Mouse (Mus musculus) thymus, adult 2 months (tissue): ENCODE measurements at regions not wholly inside any gene's neighbourhood (a gene's known extent, or its start where the extent isn't known, plus 50 kb on each side); places are given as distances from the start of the nearest gene placed in this dataset.

ENCODE experiments used
- DNase-seq: peaks from one replicate; pipeline ENCODE4 v3.0.0; 2021
- H3K27ac ChIP-seq: fragments of 200-500 bp; 2 replicates; pipeline ENCODE4 v1.5.1; 2012; ENCODE audit warnings: low read length, control low read depth; ENCODE audit not compliant: control insufficient read depth, insufficient read depth
- H3K27me3 ChIP-seq: fragments of 200-500 bp; 2 replicates; pipeline ENCODE4 v1.6.1; 2012; ENCODE audit warnings: mild to moderate bottlenecking, low read length, moderate library complexity, mixed read lengths; ENCODE audit not compliant: control insufficient read depth, insufficient read depth
- H3K36me3 ChIP-seq: fragments of 200-500 bp; 2 replicates; pipeline ENCODE4 v1.6.1; 2012; ENCODE audit warnings: mild to moderate bottlenecking, low read length, moderate library complexity; ENCODE audit not compliant: control insufficient read depth, insufficient read depth
- H3K4me1 ChIP-seq: fragments of 200-500 bp; replicated peaks from 2 replicates; pipeline ENCODE4 v1.6.1; 2012; ENCODE audit warnings: low read length; ENCODE audit not compliant: control insufficient read depth, insufficient read depth
- H3K4me3 ChIP-seq: fragments of 200-500 bp; 2 replicates; pipeline ENCODE4 v1.5.1; 2012; ENCODE audit warnings: mild to moderate bottlenecking, low read length, control low read depth, moderate library complexity; ENCODE audit not compliant: control insufficient read depth, insufficient read depth
- CTCF ChIP-seq: fragments of 200-500 bp; IDR thresholded peaks from 2 replicates; pipeline ENCODE4 v1.5.1; 2012; ENCODE audit warnings: mild to moderate bottlenecking, control low read depth, low read length, moderate library complexity, borderline replicate concordance; ENCODE audit not compliant: control insufficient read depth, poor library complexity, insufficient read depth; ENCODE audit errors: extremely low read depth
- POLR2A ChIP-seq: fragments of 200-500 bp; IDR thresholded peaks from 2 replicates; pipeline ENCODE4 v1.6.1; 2012; ENCODE audit warnings: mild to moderate bottlenecking, low read length, control low read depth, moderate library complexity; ENCODE audit not compliant: control insufficient read depth, poor library complexity, insufficient read depth; ENCODE audit errors: extremely low read depth
- WGBS: fragments of 180-500 bp; shearing (Covaris S2); methylation state at CpG from one replicate; pipeline ENCODE4 v1.1.7; 2018; 5-methylcytosine and 5-hydroxymethylcytosine counted together

DNA sequence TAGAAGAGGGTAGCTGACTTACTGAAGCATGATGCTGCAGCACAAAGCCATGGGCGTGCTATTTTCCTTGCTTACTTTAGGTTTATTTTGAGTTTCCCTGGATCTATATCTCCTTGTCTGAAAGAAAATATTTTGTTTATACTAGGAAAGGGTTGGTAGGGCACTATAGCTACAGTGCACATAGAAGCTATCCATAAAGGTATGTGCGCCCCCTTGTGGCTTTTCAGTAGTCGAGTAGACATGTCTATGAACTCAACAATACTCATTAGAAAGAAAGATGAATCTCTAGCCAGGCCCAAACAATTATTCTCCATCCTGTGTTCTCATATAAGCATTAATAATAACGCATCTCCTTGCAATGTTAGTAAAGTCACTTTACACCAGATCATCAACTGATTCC lies 114.3 kb downstream of the Rab38 start:
- DNase-seq, result peak; percentile 51
- TF ChIP-seq POLR2A, result no peak
- TF ChIP-seq CTCF, result no peak
- Histone ChIP-seq H3K27ac (no peak overlapping the region), H3K36me3 (no peaks in the 10 kb centered on the region), H3K27me3 (no peaks in the 10 kb centered on the region), H3K4me3 (no peak overlapping the region), H3K4me1 (no peaks in the 10 kb centered on the region)
- WGBS, result 19% methylated on average over 4 of the region's 4 CpGs

DNA sequence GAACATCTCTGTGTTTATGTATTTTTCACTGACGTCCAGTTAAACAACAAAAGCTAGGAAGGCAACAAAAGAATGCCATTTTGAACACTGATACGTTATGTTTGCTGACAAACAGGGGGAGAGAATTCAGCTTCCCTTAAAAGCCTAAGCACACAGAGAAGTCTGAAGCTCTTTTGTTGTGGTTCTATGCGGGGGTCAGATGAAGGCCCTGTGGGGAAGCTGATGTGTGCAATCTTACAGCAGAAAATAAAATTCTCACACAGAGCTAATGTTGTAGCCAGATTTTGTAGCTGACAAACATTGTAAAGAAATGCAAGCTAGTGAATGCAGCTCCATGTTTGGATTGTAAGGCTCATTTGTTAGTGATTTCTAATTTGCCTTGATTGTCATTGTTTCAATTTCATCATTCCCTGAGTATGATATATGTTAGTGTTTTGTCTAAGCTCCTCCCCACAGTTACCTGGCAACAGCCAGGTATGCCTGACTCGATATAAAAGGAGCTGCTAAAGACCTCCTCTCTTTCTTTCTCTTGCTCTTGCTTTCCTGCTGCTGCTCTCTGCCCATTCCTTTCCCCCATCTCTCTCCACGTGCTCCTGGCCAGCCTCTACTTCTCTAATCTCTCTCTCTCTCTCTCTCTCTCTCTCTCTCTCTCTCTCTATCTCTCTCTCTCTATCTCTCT lies 115.0 kb downstream of the Rab38 start:
- WGBS, result 61% methylated on average over 5 of the region's 5 CpGs
- no peak overlapping the region for H3K27ac ChIP-seq
- no peak for TF ChIP-seq CTCF
- H3K4me3 ChIP-seq, result no peak overlapping the region
- no peaks in the 10 kb centered on the region for H3K36me3 ChIP-seq
- DNase-seq, result no peak
- no peaks in the 10 kb centered on the region for H3K4me1 ChIP-seq
- H3K27me3 ChIP-seq, result no peaks in the 10 kb centered on the region

DNA sequence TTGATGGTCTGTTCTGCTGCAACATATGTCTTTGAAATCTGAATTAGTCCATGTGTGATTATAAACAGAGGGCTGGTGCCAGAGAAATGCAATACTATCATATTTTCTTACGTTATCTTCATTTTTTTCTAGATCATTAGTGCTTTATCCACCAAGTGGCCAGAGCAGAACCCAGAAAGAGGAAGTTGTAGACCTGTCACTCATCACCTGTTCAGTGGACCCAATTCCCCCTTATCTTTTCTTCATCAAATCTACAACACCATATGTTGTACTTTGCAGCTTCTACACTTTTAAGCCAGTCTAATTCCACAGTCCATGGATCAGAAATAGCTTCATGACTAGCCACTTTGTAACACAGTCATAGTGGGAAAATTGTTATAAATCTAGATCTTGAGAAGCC lies 145.0 kb downstream of the Rab38 start:
- H3K27ac ChIP-seq, result no peak overlapping the region
- WGBS, result 63% methylated on average over 1 of the region's 1 CpGs

DNA sequence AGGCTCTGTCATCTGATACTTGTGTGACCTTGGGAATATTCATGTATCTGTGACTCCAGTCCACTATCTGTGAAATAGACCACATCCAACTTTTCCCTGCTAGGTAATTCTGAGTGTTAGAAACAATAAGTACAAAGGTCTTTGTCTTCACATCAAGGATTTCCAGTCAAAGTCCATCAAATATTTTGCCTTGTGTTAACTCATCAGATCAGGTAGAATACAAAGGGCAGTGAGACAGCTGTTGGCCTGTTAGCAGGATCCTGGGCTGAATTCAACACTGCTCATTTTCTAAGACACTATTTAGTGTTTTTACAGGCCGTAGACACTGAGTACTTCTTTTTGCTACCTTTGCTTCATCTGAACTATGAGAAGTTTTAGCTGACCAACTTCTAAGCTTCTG lies 170.7 kb downstream of the Rab38 start:
- Histone ChIP-seq H3K36me3 (no peaks in the 10 kb centered on the region), H3K4me3 (no peak overlapping the region), H3K27me3 (no peaks in the 10 kb centered on the region), H3K27ac (no peak overlapping the region), H3K4me1 (no peaks in the 10 kb centered on the region)
- TF ChIP-seq CTCF (no peak), POLR2A (no peak)
- WGBS, result 88% methylated on average over 1 of the region's 1 CpGs
- DNase-seq, result no peak

More for the DNA sequence above, 145.0 kb downstream of the Rab38 start:
- no peak for TF ChIP-seq CTCF
- TF ChIP-seq POLR2A, result no peak
- H3K4me3 ChIP-seq, result no peak overlapping the region
- H3K36me3 ChIP-seq, result no peaks in the 10 kb centered on the region
- DNase-seq, result no peak
- no peaks in the 10 kb centered on the region for H3K27me3 ChIP-seq
- no peaks in the 10 kb centered on the region for H3K4me1 ChIP-seq
